In the genomic region with DNA sequence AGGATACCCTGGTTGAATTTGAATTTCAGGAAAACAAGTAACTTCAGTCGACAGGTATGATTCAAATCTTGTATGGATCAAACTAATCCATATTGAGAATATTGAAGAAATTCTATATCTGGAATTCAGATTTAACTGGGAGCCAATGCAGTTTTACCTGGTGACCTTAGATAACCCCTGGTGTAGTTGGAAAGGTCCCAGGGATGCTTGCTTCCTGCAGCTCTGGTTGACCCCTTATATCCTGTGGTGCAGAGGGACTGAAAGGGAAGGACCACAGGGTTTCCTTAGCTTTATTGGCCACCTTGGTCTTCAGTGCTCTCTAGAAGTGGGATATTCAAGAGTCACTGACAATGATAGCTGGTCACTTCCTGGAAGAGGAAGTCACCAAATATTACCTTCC, we compare ENCODE assay signal across 12 mouse cellular contexts.
"Had no signal": no experiment of that assay in that cellular context is flagged by ENCODE, and none has a peak within 500 bp of the region (broad histone marks: within the 10 kb centered on the region; RNA-seq: fewer than 3 reads in every experiment).

No protein-coding gene starts in this region.

- DNase-seq: retina, postnatal 1 day; right cerebral cortex, adult 18-20 months; right cerebral cortex, postnatal 14 days; right cerebral cortex, postnatal 25 days; right cerebral cortex, postnatal 4 days; spleen, adult 18-20 months; thymus, adult 18-20 months; thymus, adult 2 months; thymus, postnatal 14 days; thymus, postnatal 25 days; thymus, postnatal 36 days; thymus, postnatal 4 days had no signal
